Mouse (Mus musculus) adipocyte (in vitro differentiated cells): ENCODE data around the gene Nectin3.
"Not testable (repeated sequence)": the region's sequence is repeated elsewhere in the genome, so short reads cannot be mapped to it uniquely, and the experiment has no call there.

Experiments
- DNase-seq: peaks from one replicate; pipeline ENCODE4 v3.0.0-alpha.2; 2016; ENCODE audit warnings: low spot score

The Nectin3 gene

GRCm38 (mm10) chr16:46410739-46411057, 87.6 kb downstream of the Nectin3 start:
- DNase-seq: no peak

GRCm38 (mm10) chr16:46410053-46410738, 88.1 kb downstream of the Nectin3 start:
- DNase-seq: no peak

GRCm38 (mm10) chr16:46407997-46408396, 90.3 kb downstream of the Nectin3 start:
- DNase-seq: no peak

- DNase-seq: no peak
Observed at GRCm38 (mm10) chr16:46406844-46407639, 91.3 kb downstream of the Nectin3 start.

- no peak for DNase-seq
Observed at GRCm38 (mm10) chr16:46397945-46398344, 100.4 kb downstream of the Nectin3 start.

- DNase-seq: no peak
Observed at GRCm38 (mm10) chr16:46389415-46390033, 108.8 kb downstream of the Nectin3 start.

- no peak for DNase-seq
Observed at GRCm38 (mm10) chr16:46388527-46389414, 109.6 kb downstream of the Nectin3 start.

- no peak for DNase-seq
Observed at GRCm38 (mm10) chr16:46384279-46384678, 114.0 kb downstream of the Nectin3 start.

- DNase-seq: no peak
Observed at GRCm38 (mm10) chr16:46383344-46383743, 115.0 kb downstream of the Nectin3 start.

- DNase-seq: no peak
Observed at GRCm38 (mm10) chr16:46376575-46376974, 121.8 kb downstream of the Nectin3 start.

GRCm38 (mm10) chr16:46362022-46362421, 136.3 kb downstream of the Nectin3 start:
- DNase-seq: no peak

GRCm38 (mm10) chr16:46357658-46358057, 140.7 kb downstream of the Nectin3 start:
- not testable (repeated sequence) for DNase-seq

- DNase-seq: no peak
Observed at GRCm38 (mm10) chr16:46356663-46357062, 141.7 kb downstream of the Nectin3 start.
